Mouse (Mus musculus): ENCODE measurements around the gene Borcs5.

Borcs5 gene

DNA sequence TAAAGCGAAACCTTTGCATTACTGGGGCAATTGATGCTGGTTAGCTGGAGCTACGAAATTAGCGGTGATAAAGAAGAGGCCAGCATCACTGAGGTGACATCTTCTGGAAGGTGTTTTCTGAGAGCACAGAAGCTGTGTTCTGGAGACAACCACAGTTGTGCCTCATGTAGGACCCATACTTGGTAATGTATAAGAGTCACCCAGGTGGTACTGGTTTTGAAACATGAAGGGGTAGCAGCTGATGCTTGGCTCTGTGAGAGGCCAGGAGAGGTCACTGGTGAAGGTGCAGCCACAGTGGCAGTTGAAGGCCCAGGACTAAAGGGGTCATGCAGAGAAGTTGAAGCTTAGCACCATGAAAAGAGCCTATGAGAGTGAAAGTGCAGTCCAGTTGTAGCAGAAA is at the start of gene Borcs5:
TSS of gene Borcs5 (plus strand) at position 301 of the 400 bp plus-strand sequence.
- no peak for DNase-seq (ENCODE audit: low read depth)

DNA sequence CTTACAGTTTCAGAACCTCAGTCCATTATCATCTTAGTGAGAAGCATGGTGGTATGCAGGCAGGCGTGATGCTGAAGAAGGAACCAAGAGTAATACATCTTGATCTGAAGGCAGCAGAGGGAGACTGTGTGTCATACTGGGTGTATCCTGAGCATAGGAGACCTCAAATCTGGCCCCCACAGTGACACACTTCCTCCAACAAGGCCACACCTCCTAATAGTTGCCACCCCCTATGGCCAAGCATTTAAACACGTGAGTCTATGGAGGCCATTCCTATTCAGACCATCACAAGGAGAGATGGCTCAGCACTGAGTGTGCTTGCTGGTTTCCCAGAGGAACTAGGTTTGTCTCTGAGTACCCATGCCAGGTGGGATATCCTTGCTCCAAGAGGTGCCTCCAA is 47.7 kb upstream of the Borcs5 start:
- no peak for DNase-seq (ENCODE audit: low read depth)

DNA sequence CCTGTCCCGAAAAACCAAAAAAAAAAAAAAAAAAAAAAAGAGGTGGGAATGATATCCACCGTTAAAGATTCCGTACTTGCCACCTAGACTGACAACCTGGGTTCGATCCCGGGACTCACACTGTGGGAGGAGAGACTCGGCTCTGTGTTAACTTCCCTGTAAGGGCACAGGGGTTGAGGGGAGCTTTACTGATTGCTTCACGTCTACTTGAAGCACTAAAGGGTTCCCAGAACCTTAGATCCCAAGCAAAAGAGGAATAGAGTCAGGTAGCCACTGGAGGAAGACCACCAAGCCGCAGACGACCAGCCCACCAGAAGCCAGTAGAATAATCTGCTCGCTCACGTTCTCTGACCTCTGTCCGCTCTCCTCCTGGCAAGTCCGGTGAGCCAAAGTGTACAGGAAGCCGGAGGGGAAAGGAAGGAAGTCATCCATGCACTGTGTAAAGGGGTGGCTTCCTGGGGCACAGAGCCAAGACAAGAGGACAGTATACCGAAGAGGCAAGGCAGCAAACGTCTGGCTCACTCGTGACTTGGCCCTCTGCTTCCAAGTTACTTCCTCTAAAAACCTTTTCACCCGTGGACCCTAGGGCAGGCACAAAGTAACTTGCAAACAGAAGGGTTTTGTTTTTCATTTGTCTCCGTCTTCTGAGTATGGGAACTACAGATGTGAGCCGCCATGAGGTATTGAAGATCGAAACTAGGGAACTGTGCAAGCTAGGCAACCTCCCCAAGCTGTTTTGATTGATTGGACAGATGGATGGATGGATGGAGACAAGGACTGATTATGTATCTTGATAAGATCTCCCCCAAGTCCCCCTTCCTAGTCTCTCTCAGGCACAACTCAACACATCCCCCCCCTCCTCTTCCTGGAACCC is 44.5 kb upstream of the Borcs5 start:
- no peak for DNase-seq (ENCODE audit: low read depth)

DNA sequence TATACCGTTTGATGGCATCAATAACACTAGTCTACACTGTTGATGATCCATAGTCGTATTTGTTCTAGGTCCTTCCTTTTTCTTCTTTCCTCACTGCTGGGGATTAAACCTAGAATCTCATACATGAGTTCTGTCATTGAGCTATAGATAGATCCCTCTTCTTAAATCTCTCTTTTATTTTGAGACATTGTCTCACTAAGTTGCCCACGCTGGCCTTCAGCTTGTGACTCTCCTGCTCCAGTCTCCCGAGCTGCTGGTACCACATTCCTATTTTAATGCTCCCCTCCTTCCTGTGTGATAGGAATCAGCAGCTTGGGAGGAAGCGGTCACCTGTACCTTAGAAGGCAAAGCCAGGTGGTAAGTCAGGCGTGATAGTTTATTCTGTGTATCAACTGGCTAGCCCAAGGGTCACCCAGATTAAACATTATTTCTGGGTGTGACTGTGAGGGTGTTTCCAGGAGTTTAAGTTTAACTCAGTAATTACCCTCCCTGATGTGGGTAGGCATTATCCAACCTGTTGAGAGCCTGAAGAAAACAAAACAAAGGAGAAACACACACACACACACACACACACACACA is 41.6 kb upstream of the Borcs5 start:
- no peak for DNase-seq (ENCODE audit: low read depth)

DNA sequence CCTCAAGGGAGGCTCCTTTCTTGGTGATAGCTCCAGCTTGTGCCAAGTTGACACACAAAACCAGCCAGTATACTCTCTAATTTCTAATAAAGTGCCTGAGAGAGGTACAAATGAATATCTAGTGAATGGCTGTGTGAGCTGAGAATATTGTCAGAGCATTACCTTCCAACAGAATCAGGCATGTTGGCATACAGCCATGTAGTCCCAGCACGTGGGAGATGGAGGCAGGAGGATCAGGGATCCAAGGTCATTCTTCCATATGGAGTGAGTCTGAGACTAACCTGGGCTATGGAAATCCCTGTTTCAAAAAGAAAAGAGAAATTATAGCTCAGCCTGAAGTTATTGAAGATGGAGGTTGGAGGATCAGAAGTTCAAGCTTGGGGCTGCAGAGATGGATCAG is 40.1 kb upstream of the Borcs5 start:
- no peak for DNase-seq (ENCODE audit: low read depth)

DNA sequence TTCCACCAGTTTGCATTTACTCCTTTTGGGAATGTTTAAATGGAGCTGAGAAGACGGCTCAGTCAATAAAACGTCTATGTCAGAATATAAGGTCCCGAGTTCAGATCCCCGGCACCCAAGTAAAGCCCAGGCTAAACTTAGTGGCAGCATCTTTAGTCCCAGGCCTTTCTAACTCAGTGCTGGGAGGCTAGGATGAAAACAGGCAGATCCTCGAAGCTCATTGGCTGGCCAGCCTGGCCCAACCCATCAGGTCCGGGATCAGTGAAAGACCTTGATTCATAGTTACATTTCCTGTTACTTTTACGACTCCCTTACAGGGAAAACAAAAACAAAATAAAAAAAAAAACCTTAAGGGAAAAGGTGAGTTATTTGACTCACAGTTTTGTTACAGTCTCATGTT is 38.2 kb upstream of the Borcs5 start:
- no peak for DNase-seq (ENCODE audit: low read depth)

DNA sequence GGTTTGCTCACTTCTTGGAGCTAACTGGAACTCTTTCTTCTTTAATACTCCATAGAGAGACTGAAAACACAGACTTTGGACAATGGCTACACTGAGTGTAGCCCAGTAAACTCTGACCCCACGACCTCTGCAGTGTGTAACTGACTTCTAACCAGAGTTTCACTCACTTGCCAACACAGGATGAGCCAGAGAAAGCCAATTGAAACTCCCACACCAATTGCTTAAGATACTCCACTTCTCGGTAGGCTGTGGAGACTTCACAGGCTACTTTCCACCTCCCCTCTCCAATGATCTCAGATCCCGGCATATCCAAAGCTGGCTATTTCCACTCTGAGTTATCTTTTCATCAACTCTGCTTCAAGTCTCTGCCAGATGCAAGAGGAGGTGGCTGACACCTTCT is 37.5 kb upstream of the Borcs5 start:
- no peak for DNase-seq (ENCODE audit: low read depth)

DNA sequence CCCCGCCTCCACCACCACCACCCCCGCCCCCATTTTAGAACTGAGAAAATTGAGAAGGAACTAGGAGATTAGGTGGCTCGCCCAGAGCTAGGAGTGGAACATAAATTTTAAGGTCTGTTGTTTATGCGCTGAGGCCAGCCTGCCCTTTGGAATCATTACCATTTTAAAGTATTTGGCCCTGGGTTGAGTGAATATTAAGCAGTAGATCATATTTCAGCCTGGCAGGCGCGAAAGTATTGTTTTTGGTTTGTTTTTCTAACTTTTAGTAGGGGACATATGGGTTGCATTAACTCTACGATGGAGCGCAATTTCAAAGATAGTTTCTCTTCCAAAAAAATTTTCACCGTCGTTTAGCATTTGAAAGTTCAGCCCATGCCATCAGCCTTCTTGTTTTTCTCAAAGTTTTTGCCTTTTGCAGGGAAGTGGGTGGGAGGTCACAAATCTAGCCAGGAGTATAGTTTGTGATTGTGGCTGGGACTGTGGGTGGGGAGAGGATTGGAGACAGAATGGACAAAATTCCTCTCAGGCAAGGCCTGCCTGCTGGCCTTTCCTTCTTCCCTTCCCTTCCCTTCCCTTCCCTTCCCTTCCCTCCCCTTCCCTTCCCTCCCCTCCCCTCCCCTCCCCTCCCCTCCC is 36.8 kb upstream of the Borcs5 start:
- DNase-seq (ENCODE audit: low read depth), result no peak

DNA sequence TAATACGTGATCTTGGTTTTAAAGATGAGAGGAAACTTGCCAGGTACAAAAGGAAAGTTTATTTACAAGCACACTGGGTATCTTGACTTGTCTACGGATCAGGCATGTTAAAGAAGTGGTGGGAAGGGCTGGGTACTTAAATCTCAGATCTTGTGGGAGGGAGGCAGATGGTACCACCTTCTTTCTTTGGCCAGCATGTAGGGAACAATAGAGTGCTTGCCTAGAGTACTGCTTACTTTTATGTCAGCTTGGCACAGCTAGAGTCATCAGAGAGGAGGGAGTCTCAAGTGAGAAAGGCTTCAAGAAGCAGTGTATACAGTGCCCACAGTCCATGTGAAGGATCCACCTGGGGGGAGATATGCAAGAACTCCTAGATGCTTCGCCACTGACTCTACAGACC is 34.1 kb upstream of the Borcs5 start:
- DNase-seq (ENCODE audit: low read depth), result no peak

DNA sequence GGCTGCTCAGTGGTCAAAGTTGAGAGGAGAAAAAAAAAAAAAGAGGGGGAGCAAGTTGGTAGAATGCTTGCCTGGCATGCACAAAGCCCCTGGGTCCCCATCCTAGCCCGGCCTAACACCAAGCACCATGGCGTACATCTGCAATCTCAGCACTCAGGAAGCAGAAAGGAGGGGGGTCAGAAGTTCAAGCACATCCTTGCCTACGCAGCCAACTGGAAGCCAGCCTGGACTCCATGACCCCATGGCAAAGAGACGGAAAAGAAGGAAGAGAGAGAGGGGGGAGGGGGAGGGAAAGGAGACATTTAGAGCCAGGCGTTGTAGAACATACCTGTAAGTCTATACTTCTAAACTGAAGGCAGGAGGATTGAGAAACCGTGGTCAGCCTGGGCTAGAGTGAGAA is 32.8 kb upstream of the Borcs5 start:
- DNase-seq (ENCODE audit: low read depth), result no peak

DNA sequence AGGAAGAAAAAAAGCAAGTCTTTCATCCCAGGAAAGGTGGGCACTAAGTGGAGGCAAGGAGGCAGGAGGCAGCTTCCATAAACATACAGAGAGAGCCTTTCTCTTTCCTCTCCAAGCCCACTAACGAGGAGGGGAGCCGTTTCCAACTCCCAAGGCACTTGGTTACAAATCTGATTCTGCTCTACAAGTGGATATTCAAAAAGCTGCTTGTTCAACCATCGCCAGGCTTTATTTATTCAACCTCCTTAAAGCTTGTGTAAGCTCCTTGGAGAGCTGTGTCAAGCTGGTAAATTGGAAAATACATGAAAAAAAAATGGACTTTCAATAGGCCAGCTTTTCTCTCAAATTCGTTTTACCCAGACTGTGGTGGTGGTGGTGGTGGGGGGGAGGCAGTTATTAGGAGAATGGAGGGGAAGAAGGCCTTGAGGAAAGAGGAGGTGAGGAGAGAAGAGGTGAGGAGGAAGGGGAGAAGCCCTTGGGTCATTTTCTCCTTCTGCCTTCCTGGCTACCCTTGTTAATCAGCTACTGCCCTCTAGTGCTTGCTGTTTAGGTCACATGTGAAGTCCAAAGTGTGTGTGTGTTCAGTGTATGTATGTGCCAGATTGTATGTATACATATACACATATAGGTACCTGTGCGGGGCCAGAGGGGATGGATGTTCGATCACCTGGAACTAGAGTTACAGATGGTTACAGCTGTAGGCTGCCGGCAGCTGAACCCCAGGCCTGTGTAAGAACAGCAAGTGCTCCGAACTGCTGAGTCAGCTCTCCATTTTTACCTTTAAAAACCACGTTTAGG is 32.2 kb upstream of the Borcs5 start:
- peak; percentile 35 for DNase-seq (ENCODE audit: low read depth)

DNA sequence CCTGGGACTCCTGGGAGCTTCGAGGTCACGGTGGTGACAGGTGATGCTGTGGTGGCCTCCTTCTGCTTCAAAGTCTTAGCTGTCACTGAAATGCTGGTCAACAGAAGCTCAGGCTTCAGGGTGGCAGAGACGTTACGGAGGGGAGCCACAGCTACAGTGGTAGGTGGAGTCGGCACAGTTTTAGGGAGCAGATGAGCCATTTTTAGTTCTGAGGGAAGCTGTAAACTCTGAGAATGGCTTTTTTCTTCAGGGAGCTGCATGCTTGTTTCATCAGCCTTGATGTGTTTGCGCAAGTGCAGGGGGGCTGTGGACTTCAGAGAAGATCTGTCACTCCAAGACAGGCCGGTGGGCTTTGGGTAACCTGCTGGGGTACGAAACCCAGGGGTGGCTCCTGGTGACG is 28.9 kb upstream of the Borcs5 start:
- DNase-seq (ENCODE audit: low read depth), result no peak

DNA sequence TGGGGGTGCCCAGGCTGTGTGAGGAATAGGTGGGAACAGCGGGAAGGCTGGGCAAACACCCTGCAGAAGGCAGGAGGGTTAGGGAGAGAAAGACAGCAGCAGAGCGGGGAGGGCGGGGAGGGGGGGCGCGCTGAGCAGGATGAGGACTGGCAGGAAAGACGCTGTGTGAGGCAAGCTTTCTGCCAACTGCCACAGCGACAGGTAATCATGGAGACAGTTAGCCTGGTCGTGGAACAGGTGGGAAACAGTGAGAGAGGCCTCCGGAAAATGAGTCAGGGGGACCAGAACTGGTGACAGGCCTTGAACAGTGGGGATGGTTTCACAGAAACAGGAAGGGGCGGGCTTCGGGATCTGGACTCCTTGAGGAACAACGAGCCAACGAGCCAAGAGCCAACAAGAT is 27.4 kb upstream of the Borcs5 start:
- DNase-seq (ENCODE audit: low read depth), result no peak

DNA sequence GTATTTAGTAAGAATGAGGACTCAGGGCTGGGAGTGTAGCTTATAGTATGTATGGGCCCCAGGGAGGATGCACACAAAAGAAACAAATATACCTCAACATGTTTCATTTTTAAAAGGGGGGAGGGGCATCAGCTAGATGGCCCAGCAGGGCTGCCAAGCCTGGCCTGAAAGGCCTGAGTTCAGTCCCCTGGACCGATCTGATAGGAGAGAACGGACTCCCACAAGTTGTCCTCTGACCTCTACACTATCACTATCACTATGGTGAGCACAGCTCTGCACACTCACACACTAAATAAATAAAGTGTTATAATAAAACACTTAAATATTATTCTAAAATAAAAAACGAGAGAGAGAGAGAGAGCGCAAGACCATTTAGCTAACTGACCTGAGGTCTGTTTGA is 25.0 kb upstream of the Borcs5 start:
- DNase-seq (ENCODE audit: low read depth), result no peak

DNA sequence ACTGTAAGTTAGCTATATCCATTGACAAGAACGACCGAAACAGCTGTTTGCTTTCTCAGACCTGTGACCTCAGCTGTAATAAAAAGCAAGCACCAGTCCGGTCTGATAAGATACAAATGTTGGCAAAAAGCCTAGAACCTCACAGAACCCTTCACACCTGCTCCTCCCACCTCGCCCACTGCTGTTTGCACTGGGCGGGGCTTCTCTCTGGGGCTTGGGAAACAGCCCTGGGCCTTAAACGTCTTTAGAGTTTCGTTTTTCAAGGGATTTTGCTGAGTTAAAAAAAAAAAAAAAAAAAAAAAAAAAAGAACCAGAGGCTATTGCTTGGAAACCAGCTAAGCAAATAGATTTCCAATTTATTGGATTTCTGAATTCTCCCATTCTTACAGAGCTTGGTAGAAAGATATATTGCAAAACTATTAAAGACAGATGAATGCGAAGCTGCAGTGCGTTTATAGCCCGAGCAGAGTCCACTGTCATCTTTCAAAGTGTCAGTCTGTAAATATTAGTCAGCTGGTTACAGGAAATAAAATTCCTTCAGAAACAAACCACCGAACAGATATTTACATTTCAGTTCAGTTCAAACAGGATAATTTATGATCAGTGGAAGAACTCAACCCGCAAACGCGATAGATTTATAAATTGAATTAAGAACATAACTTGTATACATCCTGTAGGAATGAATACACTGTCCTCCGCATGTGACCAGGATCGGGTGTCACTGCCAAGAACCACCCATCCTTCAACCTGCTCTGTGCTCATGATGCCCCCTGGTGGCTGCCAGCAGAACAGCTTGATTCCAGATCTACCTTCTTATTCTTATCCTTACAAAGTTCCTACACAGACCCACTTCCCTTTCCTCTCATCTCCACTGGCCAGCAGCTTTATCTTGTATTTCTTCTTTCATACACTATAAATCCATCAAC is 24.3 kb upstream of the Borcs5 start:
- DNase-seq (ENCODE audit: low read depth), result peak; percentile 81

DNA sequence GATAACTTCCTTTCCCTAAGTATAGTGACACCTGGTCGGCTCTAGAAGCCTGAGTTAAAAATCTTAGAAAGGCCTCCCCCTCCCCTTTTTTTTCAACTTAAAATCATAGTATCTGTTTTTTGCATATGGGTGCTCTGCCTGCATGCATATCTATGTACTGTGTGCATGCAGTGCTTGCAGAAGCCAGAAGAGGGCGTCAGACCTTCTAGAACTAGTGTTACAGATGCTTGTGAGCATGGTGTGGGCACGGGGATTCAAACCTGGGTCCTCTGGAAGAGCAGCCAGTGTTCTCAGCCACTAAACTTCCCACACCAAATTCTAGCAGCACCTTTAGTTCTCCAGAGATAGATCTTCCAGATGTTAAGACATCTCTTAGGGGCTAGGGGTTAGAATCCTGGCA is 21.7 kb upstream of the Borcs5 start:
- no peak for DNase-seq (ENCODE audit: low read depth)

DNA sequence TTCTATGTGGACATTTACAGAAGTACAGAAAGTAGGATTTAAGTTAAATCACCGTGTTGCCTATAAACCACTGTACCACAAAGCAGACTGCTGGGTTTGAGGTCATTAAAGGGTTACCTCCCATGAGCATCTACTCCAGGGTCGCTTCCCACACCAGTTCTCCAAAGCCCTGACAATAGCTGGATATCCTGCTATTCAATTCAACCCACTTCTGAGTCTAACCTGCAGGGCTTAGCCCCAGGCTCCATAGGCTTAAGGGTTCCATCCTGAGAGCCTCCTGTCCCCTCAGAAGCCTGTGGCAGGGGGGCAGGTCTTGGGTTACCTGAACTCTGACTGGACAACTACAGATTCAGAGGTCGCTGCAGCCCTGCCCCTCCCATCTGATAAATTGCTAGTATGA is 19.2 kb upstream of the Borcs5 start:
- no peak for DNase-seq (ENCODE audit: low read depth)

DNA sequence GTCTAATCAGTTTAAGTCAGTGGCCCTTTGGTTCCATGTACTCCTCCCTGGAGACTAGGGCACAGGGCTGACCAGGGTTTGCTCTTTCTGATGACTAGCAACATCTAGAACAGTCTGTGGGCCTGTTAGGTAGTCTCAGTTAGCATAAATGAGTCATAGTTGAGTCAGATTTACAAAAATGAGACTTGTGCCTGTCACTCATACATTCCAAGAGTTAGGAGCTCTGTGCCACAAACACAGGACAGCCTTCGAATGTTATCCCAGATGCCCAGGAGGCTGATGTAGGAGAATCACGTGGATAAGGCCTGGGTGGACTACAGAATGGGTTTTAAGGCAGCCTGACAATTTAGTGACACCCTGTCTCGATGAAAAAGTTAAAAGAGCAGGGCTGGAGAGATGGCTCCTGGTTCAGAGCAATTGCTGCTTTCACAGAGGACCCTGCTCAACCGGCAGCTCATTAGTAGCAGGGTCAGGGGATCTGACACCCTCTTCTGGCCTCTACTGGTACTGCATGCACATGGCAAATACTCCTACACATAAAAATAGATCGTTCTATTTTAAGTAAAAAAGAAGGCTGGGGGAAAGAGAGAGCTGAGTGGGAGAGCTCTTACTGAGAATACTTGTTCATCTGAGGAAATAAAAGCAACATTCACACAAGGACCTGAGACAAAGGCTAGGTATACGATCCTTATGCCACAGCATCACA is 18.3 kb upstream of the Borcs5 start:
- peak; percentile 58 for DNase-seq (ENCODE audit: low read depth)

DNA sequence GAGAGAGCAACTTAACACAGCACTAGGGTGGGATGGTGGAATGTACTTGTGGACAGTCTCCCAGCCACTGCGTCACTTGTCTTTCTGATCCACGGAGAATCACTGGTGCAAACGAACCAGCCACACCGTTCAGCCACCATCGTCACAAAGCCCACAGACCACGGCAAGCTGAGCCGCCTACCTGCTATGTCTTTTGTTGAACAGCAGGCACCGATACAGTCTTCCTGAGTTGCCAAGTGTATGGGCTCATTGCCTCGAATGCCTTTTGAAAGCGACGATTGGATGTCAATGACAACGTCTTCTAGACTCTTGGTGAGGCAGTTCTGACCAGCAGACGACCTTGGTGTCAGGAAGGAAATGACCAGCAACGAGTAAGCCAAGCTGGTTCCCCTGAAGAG is 17.8 kb upstream of the Borcs5 start:
- DNase-seq (ENCODE audit: low read depth), result no peak

DNA sequence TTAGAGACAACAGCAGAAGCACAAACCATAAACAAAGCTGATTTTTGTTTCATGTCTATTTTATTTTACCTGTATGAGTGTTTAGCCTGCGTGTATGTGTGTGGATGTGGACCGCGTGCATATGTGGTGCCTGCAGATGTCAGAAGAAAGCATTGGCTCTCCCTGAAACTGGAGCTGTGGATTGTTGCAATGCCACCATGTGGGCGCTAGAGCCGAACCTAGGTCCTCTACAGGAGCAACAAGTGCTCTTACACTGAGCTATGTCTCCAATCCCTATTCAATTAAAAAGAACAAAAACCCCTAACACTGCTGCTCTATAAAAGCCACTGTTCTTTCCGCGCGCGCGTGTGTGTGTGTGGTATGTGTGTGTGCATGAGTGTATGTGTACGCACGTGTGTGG is 13.9 kb upstream of the Borcs5 start:
- DNase-seq (ENCODE audit: low read depth), result no peak

DNA sequence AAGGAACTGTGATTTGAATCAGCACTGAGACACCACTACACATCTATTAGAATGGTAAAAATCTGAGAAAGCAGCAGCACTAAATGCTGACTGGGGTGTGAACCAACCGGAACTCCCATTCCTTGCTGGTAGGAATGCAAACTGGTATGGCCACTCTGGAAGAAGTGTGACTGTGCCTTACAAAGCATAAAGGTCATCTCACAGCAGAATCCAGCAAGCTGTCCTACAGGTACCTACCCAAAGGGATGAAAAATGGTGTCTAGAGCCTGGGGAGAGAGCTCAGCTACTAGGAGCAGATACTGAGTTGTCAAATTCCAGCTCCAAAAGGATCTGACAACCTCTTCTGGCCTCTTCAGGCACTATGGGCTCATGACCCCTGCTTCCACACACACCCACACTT is 12.7 kb upstream of the Borcs5 start:
- no peak for DNase-seq (ENCODE audit: low read depth)

All from induced T-regulatory cell, adult 2 months (primary cell).